Mouse (Mus musculus): ENCODE data around the gene Gm10681.
"Not testable (repeated sequence)": the region's sequence is repeated elsewhere in the genome, so short reads cannot be mapped to it uniquely, and the experiment has no call there.

DNA sequence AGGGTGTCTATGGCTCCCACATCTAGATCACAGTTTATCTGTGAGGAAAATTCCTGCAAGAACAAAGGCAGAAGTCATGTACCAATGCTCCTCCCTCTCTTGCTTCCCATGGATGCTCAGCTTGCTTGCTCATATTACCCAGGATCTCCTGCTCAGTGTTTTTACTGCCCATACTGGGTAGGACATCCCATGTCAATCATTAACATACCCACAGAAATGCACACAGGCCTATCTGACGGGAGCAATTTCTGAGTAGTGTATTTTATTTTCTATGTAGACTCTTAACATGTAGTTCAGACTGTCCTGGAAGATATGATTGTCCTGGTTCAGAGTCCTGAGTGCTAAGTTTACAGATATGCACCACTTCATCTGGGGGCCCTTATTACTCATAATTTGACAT is 6.4 kb downstream of the Gm10681 start:
- not testable (repeated sequence) for TF ChIP-seq CTCF (IDR thresholded peaks at IDR 0.05; ENCODE audit: borderline replicate concordance, control insufficient read depth, extremely low read depth, insufficient read depth, low read length, poor library complexity); POLR2A (IDR thresholded peaks at IDR 0.05; ENCODE audit: control insufficient read depth, extremely low read depth, insufficient read depth, low read length, poor library complexity)
